Mouse (Mus musculus) thymus, postnatal 36 days (tissue): ENCODE measurements around the gene Asb6.

Experiments
- DNase-seq, 2 experiments: peaks; one replicate each; pipeline ENCODE4 v3.0.0; 2022; ENCODE audit warnings: mixed read lengths in 2 of 2

The Asb6 gene

DNA sequence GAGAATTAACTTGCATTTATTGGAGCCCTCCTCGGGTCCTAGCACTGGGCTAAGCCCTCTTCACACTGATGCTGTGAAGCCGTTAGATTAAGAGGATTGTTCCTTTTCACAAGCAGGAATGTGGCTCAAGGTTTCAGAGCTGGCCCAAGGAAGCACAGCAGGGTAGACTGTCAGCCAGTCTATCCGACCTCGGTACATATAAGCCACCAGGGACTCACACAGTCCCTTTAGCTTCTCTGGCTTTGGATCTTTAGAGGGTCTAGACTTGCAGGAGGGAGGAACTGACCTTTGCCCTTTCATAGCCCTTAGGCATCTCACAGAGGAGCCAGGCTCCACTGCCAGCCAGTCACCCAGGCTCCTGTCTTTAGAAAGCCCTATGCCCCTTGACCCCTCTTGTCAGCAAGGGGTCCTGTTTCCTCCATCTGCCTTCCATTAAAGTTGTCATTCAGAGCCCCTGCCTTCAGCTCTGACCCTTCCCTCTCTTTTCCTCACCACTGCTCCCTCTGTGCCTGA, at the start of gene Asb6:
TSS of gene Asb6 (minus strand) at position 51 of the 513 bp plus-strand sequence.
- no peak for DNase-seq

DNA sequence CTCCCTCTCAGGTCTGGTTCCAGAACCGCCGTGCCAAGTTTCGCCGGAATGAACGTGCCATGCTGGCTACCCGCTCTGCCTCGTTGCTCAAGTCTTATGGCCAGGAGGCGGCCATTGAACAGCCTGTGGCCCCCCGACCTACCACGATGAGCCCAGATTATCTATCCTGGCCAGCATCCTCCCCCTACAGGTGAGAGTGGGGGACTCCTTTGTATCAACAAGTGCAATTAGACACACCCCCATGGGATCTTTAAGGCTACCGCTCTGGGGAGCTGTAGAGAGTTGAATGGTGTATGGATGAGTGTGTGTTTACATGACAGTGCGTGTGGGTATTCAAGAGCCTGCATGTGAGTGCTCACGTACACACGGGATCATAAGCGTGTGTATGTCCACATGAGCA, 49.3 kb upstream of the Asb6 start:
- no peak for DNase-seq

DNA sequence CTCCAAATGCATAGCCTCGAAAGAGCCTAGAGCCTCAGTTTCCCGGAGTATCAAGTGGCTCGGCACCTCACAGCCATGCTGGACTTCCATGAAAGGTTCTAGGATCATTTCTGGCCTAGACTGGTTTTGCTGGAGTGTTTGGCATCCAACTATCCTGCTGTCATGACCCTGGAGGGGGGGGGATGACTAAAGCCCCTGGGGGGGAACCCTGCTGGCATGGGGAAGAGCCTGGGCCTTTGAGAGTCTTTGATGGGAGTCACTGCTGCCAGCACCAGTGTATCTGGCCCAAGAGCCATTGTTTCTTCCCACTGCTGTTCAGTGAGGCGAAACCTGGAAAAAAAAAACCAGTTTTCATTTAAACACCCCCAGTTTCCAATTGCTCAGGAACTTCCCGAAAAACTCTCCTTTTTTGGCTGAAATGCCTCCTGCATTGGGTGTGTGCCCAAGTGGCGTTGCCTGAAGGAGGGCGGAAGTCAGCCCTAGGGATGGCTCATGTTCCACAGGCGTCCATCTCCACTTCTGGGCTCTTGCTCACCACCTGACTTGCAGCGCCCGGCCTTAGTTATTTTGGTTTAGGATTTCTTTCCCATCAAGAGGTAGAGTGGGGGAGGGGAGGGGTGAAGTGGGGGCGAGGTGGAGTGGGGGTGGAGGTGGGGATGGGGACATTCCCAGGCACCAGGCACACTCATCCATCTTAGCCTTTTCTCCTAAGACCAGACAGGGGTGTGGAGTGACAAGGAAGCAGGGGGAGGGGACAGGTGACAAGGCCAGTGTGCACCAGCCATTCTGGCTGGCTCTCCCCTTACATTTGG, 45.7 kb upstream of the Asb6 start:
- DNase-seq = no peak

DNA sequence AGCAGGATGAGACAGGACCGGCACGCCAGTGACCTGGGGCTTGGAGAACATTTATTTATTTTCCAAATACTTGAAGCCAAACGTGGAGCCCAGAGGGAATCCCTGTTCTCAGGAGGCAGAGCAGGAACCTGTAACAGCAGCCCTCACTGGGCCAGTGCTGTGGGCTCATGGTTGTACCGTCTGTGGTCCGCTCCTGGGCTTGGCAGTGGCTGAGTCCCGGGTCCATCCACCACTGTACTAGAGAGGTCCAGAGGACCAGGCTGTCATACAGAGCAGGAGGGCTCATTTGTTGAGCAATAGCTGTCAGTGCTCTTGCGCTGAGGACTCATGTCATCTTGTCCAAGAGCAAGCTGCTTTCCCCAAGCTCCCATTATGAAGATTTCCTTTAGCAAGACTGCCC, 45.0 kb upstream of the Asb6 start:
- DNase-seq = no peak

DNA sequence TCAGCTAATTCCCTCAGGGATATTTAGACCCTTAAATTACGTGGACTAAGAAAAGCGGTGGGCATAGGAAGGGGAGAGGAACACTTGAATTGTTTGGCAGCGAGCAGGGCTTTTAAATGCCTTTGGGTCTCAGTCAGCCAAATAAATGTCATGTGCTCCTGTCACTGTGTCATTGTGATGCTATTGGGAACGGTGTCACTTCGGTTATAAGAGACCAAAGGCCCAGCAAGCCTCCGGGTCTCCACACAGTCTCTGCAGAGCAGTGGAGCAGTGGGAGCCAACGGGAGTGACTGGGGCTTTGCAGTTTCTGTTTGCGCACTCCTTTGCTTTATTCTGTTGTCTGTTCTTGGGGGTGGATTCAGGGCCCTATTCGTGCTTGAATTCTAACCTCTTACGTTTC, 44.3 kb upstream of the Asb6 start:
- DNase-seq = no peak

DNA sequence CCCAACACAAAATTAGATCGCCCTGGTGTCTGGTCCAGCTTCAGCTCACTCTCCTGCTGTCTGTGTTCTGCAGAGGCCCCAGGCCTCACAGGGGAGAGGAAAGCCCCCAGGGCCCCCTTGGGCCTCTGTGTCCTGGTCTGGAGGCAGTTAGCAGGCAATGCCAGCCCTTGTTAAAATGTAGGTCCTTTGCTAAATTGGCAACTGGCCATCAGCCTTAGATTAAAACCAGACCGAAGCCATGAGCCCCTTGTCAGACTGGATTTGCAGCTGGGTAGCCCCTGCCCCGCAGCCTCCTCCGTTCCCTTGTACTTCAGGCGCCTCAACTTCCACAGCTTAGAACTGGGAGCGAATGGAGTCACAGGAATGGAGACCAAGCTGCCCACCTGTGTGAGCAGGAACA, 42.5 kb upstream of the Asb6 start:
- DNase-seq = no peak

DNA sequence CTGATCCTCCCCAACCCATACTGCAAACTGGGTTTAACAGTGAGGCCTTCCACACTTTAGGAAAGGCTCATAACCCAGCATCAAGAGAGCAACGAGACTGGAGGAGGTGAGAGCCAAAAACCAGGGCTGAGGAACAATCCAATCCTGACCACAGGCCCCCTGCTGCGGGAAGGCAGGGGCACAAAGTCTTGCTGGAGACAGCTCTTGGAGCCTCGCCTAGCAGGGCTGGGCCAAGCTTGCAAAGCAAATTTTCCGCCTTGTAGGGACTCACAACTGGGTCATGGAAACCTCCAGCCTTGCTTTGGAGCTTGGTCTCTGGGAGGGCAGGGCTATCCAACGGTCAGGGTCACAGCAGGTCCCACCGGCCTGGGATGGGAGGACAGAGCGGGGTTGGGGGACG, 40.7 kb upstream of the Asb6 start:
- DNase-seq = no peak

DNA sequence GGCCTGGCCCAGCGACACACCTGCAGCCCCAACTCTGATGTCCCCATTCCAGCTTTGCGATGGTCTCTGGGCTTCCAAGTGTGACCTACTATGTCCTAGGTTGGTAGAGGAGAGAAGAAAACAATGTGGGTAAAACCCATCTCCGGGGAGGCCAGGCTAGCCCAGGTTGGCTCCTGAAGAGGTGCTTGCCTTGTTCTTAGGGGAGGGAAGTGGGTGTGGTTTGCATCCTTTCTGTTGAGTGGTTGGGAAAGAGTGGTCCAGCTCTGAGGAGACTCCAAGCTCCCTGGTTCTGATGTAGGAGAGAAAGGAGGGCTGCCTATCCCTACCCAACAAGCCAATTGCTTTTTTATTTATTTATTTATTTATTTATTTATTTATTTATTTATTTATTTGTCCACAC, 35.3 kb upstream of the Asb6 start:
- DNase-seq = no peak

DNA sequence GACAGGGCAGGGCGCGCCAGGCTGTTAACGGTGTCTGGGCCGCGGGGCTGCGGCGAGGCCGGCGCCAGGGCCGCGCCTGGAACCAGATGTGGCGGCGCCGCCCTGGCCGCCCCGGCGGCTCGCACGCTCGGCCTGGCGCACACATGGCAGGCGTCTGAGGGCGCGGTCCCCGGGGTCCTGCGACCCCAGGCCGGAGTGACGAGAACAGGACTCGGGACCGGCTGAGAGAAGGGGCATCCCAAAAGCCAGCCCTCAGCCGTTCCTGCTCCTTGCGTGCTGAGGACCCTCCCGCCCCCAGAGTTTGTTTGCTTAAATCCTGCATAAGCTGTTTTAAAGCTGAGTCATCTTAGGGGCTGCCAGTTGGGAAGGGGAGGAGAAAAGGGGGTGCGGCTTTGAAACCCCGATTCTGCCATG, 34.8 kb upstream of the Asb6 start:
- no peak for DNase-seq

DNA sequence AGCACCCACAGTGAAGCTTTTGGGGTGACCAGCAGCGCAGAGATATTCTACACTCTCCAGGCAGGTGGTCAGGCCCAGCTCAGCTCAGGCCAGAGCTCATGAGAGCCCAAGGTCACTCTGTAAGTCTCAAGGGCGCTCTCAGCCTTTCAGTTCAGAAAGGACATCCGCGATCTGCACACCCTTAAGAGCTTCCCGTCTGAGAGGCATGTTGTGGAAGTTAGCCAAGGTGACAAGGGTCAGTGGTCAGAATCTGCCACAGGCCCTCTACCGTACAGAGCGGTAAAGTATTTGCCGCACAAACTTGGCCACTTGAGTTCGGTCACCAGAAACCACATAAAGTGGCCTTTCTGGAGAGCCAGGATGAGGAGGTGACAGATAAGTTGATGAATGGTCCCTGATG, 33.4 kb upstream of the Asb6 start:
- no peak for DNase-seq

DNA sequence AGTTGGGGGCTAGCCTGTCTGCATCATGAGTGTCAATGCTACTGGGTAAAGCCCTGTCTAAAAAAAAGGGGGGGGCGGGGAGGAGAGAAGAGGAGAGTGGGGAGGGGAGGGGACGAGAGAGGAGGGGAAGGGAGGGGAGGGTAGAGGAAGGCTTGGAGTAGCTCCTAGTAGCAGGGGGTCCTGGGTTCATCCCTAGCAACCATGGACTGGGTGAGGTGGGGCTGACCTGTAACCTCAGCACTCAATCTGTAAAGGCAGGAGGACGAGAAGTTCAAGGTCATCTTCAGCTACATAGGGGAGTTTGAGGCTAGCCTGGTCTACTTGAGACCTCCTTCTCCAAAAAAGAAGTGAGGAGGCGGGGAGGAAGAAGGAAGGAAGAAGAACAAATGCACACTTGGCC, 31.9 kb upstream of the Asb6 start:
- no peak for DNase-seq

DNA sequence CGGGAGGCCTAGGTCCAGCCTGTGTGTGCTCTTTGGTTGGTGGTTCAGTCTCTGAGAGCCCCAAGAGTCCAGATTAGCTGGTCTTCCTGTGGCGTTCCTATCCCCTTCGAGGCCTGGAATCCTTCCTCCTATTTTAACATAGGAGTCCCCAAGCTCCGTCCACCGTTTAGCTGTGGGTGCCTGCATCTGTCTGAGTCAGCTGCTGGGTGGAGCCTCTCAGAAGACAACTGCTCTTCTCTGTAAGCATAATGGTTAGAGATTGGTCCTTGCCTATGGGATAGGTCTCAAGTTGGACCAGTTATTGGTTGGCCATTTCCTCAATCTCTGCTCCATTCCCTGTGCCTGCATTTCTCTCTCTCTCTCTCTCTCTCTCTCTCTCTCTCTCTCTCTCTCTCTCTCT, 29.6 kb upstream of the Asb6 start:
- no peak for DNase-seq

DNA sequence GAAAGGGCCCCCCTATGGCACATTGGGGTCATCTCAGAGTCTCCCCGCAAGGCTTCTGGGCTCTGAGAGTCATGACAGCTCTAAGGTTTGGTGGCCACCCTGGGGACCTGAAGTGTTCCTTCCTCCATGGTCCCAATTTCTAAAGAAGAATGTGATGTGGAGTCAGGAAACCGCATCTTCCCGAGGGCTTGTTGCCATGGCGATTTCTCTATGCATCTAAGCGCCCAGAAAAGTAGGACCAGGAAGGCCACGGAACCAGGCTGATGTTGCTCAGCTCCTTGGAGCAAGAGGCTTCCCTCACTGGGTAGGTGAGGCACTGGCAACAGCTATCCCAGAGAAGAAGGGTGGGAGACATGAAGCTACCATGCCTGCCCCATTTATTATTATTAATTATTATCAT, 26.9 kb upstream of the Asb6 start:
- no peak for DNase-seq

DNA sequence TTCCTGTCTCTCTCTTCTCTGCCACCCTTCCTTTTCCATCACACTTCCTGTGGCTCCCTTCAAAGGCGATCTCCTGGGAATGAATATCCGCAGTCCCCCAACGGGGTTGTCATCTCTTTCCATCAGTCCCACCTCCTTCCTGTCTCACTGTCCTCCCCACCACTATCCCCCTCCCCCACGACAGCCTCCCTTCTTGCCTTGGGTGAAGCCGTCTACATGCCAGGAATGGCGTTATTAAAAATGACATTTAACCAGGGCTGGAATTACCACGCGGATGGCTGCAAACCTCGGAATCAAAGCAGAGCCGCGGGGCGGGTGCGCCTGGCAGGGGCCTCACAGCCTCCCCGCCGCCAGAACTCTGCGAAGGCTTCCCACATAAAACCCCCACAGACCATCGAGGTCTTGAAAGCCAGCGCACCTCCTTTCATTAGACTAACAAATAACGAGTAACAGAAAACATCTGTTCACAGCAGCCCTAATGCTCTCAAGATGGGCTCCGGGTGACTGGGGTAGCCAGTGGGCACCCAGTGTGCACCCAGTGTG, 22.7 kb upstream of the Asb6 start:
- DNase-seq = no peak

DNA sequence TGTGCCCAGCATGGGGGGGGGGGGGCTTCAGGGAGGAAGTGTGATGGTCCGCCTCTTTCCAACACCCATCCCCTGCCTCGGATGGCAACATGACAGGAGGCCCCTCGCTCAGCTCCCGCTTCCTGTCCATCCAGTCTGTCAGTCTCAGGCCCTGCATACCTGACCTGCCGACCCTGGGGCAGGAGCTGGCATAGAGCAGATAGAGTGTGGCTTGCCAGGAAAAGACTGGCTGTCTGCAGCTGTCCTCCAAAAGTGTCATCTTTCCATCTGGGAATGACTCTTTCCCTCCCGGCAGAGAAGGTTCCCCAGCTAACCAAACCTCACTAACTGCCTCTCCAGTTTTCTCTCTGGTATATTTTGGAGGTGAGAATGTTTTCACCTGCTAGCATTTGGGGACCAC, 20.4 kb upstream of the Asb6 start:
- no peak for DNase-seq

DNA sequence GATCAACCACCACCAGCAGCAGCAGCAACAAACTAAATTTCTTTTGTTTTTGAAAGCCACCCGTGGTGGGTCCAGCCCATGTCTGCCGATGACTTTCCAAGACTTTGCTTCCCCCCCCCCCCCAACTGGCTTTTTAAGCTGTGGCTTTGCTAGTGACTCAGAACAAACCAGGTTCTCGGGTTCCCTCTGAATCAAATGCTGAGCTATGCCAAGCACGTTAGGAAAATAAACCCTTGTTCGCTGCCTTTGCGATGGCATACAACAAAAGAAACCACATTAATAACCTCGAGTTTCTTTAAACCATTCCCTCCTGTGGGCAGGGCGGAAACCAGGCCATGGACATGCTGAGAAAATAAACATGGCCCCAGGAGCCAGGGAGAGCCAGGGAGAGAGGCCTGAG, 18.1 kb upstream of the Asb6 start:
- no peak for DNase-seq

DNA sequence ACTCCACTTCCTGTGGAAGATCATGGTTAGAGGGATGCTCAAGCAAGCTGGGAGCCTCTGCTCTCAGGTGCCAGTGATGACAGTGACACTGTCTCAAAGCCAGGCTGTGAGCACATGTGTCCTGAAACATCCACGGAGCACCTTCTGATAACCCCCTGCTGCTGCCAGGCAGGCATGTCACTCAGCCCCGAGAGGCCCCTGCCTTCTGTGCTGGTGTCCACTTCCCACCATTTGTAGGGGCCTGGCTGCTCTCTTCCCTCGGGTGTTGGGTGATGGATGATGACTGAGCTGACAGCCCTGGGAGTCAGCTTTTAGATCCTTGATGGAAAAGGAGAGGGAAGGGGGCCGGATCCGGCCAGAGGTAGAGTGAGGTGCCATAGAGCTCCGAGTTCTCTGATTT, 16.6 kb upstream of the Asb6 start:
- DNase-seq = no peak

DNA sequence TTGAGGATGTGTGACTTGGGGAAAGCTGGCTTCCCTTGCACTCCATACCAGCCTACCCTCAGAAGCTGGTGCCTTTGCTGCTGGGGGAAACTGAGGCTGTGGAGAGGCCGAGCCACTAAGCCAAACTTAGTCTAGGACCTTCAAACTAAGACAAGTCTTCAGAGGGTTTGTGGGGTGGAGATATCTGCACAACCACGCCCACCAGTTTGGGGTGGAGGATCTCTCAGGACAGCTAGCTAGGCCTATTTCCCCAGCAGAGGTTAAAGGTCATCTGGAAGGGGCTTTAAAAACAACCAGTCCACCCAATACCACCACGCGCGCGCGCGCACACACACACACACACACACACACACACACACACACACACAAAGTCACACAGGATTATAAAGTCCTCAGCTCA, 16.1 kb upstream of the Asb6 start:
- DNase-seq = no peak

DNA sequence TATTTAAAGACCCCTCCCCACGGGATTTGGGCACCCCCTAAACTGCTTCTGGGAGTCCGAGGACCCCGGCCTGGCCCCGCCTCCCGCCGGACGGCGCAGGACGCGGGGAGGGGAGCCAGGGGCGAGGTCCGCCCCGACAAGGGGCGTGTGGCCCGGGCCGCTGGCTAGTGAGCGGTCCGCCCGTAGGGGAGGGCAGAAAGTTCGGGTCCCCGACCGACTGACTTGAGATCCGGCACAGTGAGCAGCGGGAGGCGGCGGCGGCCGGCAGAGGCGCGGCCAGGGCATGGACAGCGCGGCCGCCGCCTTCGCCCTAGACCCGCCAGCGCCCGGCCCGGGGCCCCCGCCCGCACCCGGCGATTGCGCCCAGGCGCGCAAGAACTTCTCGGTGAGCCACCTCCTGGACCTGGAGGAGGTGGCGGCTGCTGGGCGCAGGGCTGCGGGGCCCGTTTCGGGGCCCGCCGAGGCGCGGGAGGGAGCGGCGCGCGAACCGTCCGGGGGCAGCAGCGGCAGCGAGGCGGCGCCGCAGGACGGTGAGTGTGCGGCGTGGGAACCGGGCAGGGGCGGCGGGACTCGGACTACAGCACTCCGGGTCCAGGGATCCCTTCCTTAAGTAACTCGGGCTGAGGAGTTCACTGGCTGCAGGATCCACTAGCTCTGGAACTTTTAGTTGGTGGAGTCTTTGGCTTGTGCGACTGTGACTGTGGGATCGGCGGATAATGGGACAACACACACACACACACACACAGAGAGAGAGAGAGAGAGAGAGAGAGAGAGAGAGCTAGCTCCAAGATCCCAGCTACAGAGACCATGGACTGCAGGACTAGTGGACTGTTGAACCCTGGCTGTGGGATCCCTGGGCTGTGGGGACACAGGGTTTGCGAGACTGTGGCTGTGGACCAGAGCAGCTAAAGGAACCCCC, 15.3 kb upstream of the Asb6 start:
- DNase-seq = no peak

DNA sequence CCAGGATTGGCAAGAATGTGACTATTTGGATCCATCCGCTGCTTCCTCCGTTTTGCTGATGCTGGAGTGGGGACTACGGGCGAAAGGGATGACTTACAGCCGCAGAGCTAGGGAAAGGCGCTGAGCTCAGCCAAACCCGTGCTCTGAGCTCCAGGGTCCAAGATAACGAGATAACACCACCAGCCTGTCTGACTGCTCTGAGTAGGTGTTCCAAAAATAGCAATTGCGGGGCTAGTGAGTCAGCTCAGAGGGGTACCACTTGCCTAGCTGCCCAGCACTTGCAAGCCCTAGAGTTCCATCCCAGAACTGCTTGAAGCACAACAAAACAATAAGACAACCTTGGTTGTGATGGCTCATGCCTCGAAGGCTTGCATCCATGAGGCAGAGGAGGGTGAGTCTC, 12.5 kb upstream of the Asb6 start:
- DNase-seq = no peak

DNA sequence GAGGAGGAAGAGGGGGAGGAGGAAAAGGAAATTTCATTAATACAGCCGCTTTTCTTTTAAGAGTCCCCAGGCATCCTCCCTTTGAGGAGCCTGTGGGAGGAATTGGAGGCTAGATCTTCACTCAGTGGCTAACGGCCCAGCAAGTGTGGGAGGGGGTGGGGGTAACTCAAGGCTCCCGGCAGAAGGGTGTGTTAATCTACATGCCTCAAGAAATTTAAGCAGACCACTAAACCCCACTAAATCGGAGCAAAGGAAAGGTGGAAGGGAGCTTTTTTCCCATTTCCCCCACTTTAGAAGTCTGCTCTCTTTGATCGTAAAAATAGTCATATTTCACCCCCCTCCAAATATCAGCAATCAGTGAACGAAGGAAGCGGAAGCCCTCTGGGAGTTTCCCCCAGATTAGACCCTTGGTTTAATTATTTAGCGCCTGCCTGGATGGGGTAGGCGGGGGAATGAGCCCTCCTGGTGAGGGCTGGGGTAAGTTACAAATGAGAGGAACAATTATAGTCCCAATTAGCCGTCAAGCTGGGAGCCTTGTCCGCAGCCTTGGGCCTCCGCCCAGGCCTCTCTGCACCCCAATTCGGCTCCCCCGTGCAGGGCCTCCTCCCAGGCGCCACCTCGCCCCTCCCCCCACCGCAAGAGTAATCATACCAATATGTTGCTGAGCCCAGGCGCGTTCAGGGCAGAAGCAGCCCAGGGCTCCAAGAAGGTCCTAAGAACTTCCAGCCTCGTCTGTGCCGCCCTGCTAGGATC, 6.3 kb upstream of the Asb6 start:
- no peak for DNase-seq

DNA sequence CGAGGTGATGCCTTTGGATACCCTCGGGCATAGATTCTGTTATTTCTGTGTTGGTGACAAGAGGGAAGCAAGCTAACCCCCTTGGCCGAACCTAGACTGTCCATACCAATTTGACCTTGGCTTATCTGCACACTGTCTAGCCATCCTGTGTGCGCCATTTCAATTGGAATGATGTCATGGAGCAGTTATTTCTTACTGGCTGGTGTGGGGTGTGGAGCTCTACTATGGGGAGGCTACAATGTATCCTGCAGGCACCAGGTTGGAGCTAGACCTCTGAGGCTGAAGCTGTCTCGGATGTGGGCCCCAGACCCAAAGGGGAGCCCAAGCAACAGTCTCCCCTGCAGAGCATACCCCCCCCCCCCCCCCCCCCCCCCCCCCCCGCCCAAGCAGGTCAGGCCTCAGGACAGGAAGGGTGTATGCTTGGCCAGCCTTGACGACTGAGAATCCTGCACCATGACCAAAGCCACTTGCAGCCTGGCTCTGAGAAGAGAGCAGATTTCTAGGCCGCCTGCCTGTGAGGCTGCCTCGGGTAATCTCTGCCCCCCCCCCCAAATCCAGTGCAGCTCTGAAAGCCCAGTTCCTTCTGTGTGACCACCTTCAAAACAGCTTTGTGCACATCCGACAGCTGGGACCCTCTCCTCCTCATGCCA, 4.4 kb upstream of the Asb6 start, which contains the start of gene Prrx2:
TSS of gene Prrx2 (plus strand) at position 600 of the 650 bp plus-strand sequence.
- no peak for DNase-seq
